26 mouse cellular contexts compared by ENCODE assay signal in the genomic region with DNA sequence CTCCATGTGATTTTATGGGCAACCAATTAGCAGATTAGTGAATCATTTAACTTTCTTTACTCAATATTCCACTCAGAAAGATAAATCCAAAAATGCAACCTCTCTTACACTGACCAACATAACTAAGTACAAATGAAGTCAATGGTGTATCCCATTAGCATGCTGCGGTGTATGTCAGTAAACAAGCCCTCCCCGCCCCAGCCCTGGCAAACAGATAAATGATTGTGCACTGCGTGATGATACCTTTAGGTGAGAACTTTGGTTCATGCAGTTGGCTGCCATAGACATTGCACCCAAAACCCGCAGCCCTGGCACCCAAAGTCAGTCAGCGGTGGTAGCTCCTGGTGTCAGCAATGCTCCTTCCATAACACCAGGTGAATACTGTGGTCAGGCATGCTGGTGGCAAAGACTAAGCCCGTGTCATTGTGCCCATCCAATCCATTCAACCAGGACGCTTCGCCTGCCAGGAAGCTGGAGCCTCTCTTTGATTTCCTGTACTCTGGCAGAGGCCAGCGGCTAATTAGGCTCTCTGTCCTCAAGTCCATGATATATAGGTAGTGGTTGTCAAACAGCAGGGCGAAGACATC. TPM values are rescaled to one million over a fixed set of nuclear protein-coding genes. Genes with fewer than 3 reads are reported as not detected.
A peak's percentile ranks its signal among the peaks of the same experiment; 100 is the strongest.
DNase-seq lines count a peak whose midpoint lies in the region; ATAC-seq and TF ChIP-seq lines count a peak whose summit lies in the region.
"Had no signal": no experiment of that assay in that cellular context is flagged by ENCODE, and none has a peak within 500 bp of the region (broad histone marks: within the 10 kb centered on the region; RNA-seq: fewer than 3 reads in every experiment).

No protein-coding gene starts in this region.

- no peak overlapping the region for H3K4me3 ChIP-seq in heart, embryonic 13.5 days
- H3K4me3 ChIP-seq in megakaryocyte, embryonic 14.5 days (replicated peaks), result peak overlapping the region; percentile 30
- H3K4me3 ChIP-seq in liver, embryonic 14.5 days (ENCODE audit: insufficient read depth in 1 of 2, low read depth in 2 of 2, low read length in 2 of 2), result peak overlapping the region in 1 of 2 experiments; percentile 16; a peak in 1 of 4 replicates
- H3K4me3 ChIP-seq in lung, postnatal 0 days (ENCODE audit: low read depth, low read length), result no peak overlapping the region
- no peak overlapping the region for H3K4me3 ChIP-seq in hindbrain, embryonic 10.5 days
- H3K4me3 ChIP-seq: forebrain, embryonic 15.5 days; limb, embryonic 12.5 days; midbrain, embryonic 15.5 days had no signal

- no peak overlapping the region for H3K27ac ChIP-seq in heart, embryonic 13.5 days (replicated peaks)
- H3K27ac ChIP-seq in liver, embryonic 14.5 days, result peak overlapping the region; percentile 91
- no peak overlapping the region for H3K27ac ChIP-seq in lung, postnatal 0 days (ENCODE audit: low read length)
- no peak overlapping the region for H3K27ac ChIP-seq in hindbrain, embryonic 10.5 days
- H3K27ac ChIP-seq: forebrain, embryonic 15.5 days; hindbrain, postnatal 0 days; limb, embryonic 12.5 days; midbrain, embryonic 15.5 days had no signal

- H3K27me3 ChIP-seq in heart, embryonic 13.5 days (replicated peaks), result no peaks in the 10 kb centered on the region
- no peaks in the 10 kb centered on the region for H3K27me3 ChIP-seq in megakaryocyte, embryonic 14.5 days (replicated peaks)
- H3K27me3 ChIP-seq in liver, embryonic 14.5 days (ENCODE audit: control insufficient read depth, insufficient read depth, low read length), result no peaks in the 10 kb centered on the region
- no peaks in the 10 kb centered on the region for H3K27me3 ChIP-seq in lung, postnatal 0 days (replicated peaks; ENCODE audit: insufficient read depth, low read length)
- H3K27me3 ChIP-seq in hindbrain, embryonic 10.5 days (ENCODE audit: insufficient read depth, poor library complexity, severe bottlenecking), result no peaks in the 10 kb centered on the region
- H3K27me3 ChIP-seq: forebrain, embryonic 15.5 days; limb, embryonic 12.5 days; midbrain, embryonic 15.5 days had no signal

- intact Hi-C loops in heart, postnatal 14 days (cut with DNase I), result no loop called here

- no peak overlapping the region for H3K9ac ChIP-seq in heart, embryonic 13.5 days
- H3K9ac ChIP-seq in liver, embryonic 14.5 days (replicated peaks), result peak overlapping the region; percentile 43
- no peak overlapping the region for H3K9ac ChIP-seq in lung, postnatal 0 days (replicated peaks; ENCODE audit: low read depth)
- H3K9ac ChIP-seq: forebrain, embryonic 15.5 days; limb, embryonic 12.5 days; lung, embryonic 14.5 days; midbrain, embryonic 15.5 days had no signal

- 0 out of 2 replicates have a peak, but pooled peaks have one; percentile 10 for TF ChIP-seq CTCF in liver, embryonic 14.5 days (IDR thresholded peaks at IDR 0.05; ENCODE audit: low read depth)
- TF ChIP-seq CTCF in lung, postnatal 0 days (IDR thresholded peaks at IDR 0.05), result no peak

- WGBS in heart, embryonic 13.5 days, result 87% methylated on average over 10 of the region's 10 CpGs
- 71% methylated on average over 10 of the region's 10 CpGs for WGBS in liver, embryonic 14.5 days (ENCODE audit: insufficient replicate concordance)
- 80% methylated on average over 10 of the region's 10 CpGs for WGBS in lung, postnatal 0 days
- WGBS in hindbrain, embryonic 10.5 days, result 94% methylated on average over 10 of the region's 10 CpGs

- H3K4me2 ChIP-seq in heart, embryonic 13.5 days, result 0 out of 2 replicates have a peak overlapping the region, but pooled peaks have one; percentile 85
- peak overlapping the region; percentile 87 for H3K4me2 ChIP-seq in liver, embryonic 14.5 days (ENCODE audit: low read depth)
- H3K4me2 ChIP-seq in lung, postnatal 0 days (replicated peaks; ENCODE audit: low read depth, low read length), result no peak overlapping the region
- H3K4me2 ChIP-seq: forebrain, embryonic 15.5 days; limb, embryonic 12.5 days; lung, embryonic 14.5 days; midbrain, embryonic 15.5 days had no signal

- no peaks in the 10 kb centered on the region for H3K9me3 ChIP-seq in heart, embryonic 13.5 days
- no peaks in the 10 kb centered on the region for H3K9me3 ChIP-seq in megakaryocyte, embryonic 14.5 days
- no peaks in the 10 kb centered on the region for H3K9me3 ChIP-seq in liver, embryonic 14.5 days (ENCODE audit: control insufficient read depth, low read length)
- no peaks in the 10 kb centered on the region for H3K9me3 ChIP-seq in lung, postnatal 0 days (ENCODE audit: low read length)
- no peaks in the 10 kb centered on the region for H3K9me3 ChIP-seq in hindbrain, embryonic 10.5 days
- H3K9me3 ChIP-seq: forebrain, embryonic 15.5 days; limb, embryonic 12.5 days; midbrain, embryonic 15.5 days had no signal

- H3K36me3 ChIP-seq in heart, embryonic 13.5 days, result peaks cover 54% of the 10 kb centered on the region
- peaks cover 58% of the 10 kb centered on the region for H3K36me3 ChIP-seq in megakaryocyte, embryonic 14.5 days (replicated peaks; ENCODE audit: low read length)
- H3K36me3 ChIP-seq in liver, embryonic 14.5 days (replicated peaks; ENCODE audit: control insufficient read depth, insufficient read depth, low read depth), result peaks cover 62% of the 10 kb centered on the region
- no peaks in the 10 kb centered on the region for H3K36me3 ChIP-seq in lung, postnatal 0 days (ENCODE audit: insufficient read depth, low read length)
- peaks cover 63% of the 10 kb centered on the region for H3K36me3 ChIP-seq in hindbrain, embryonic 10.5 days

- peaks cover 34% of the 10 kb centered on the region for H3K4me1 ChIP-seq in heart, embryonic 13.5 days
- H3K4me1 ChIP-seq in megakaryocyte, embryonic 14.5 days, result peaks cover 50% of the 10 kb centered on the region
- peaks cover 50 to 55% of the 10 kb centered on the region in 2 experiments for H3K4me1 ChIP-seq in liver, embryonic 14.5 days (replicated peaks; ENCODE audit: control insufficient read depth in 2 of 2, insufficient read depth in 2 of 2, low read length in 1 of 2)
- no peaks in the 10 kb centered on the region for H3K4me1 ChIP-seq in lung, postnatal 0 days (ENCODE audit: insufficient read depth, low read depth, low read length)
- H3K4me1 ChIP-seq in hindbrain, embryonic 10.5 days (replicated peaks), result peaks cover 16% of the 10 kb centered on the region

- TF ChIP-seq EP300 in liver, embryonic 14.5 days (IDR thresholded peaks at IDR 0.05; ENCODE audit: low read depth), result peak; percentile 9; the same call in 1 of the 2 replicates
- TF ChIP-seq EP300 in lung, postnatal 0 days (IDR thresholded peaks at IDR 0.05), result no peak

- DNase-seq in heart, postnatal 14 days, result no peak
- no peak for DNase-seq in liver, embryonic 14.5 days (ENCODE audit: low read depth in 3 of 3, low spot score in 3 of 3)
- DNase-seq in lung, postnatal 0 days (ENCODE audit: low spot score), result no peak
- DNase-seq in hindbrain, embryonic 10.5 days (ENCODE audit: low spot score), result no peak
- DNase-seq: adrenal gland, postnatal 25 days; gastrocnemius, postnatal 36 days; lung, embryonic 14.5 days; lung, postnatal 36 days; thymus, postnatal 14 days had no signal

- no peak for ATAC-seq in heart, embryonic 13.5 days (ENCODE audit: extremely low read depth, insufficient number of reproducible peaks, low FRiP score, low TSS enrichment)
- ATAC-seq in megakaryocyte, adult 5-6 weeks (ENCODE audit: poor library complexity, severe bottlenecking), result no peak
- ATAC-seq in liver, embryonic 14.5 days (ENCODE audit: insufficient read depth), result peak; percentile 32; the same call in 1 of the 2 replicates
- ATAC-seq in lung, postnatal 0 days, result no peak
- ATAC-seq: CD4-positive, CD25-positive, alpha-beta regulatory T cell, adult 4 months; forebrain, embryonic 15.5 days; hindbrain, postnatal 0 days; intestine, embryonic 16.5 days; midbrain, embryonic 15.5 days had no signal

RNA-seq across cellular contexts. Expression of a gene that starts 5.7 kb away (rescaled TPM):
- 22.9 and 27.2 TPM in 2 replicates for polyA plus RNA-seq in heart, embryonic 13.5 days (2015; fragmentation: Nextera tagmentation; extraction: Ambion mirVana)
- total RNA-seq in heart, postnatal 14 days (2021), result 10 to 100 TPM in 1 of 2 experiments, 1 to 10 TPM in 1; 9.3 to 13.1 TPM
- polyA plus RNA-seq in megakaryocyte, embryonic 14.5 days (2012; ENCODE audit: insufficient read depth, low replicate concordance), result 4.8 and 9.0 TPM in 2 replicates
- total RNA-seq in megakaryocyte, adult 5-6 weeks (2015), result 6.7 and 11.4 TPM in 2 replicates
- total RNA-seq in megakaryocyte, adult 5-6 weeks (2017), result 18.5 and 22.8 TPM in 2 replicates
- 12.3 and 15.3 TPM in 2 replicates for polyA plus RNA-seq in liver, embryonic 14.5 days (2012; rRNA removed)
- polyA plus RNA-seq in liver, embryonic 14.5 days (2014; fragmentation: Nextera tagmentation; extraction: Ambion mirVana), result 25.5 and 25.6 TPM in 2 replicates
- polyA plus RNA-seq in lung, postnatal 0 days (2015; fragmentation: Nextera tagmentation; extraction: Ambion mirVana), result 18.5 and 19.6 TPM in 2 replicates
- 31.5 and 43.0 TPM in 2 replicates for polyA plus RNA-seq in hindbrain, embryonic 10.5 days (2016; fragmentation: Nextera tagmentation; extraction: Ambion mirVana)

RNA-seq across cellular contexts. Expression of a gene that starts 20.7 kb away (rescaled TPM):
- polyA plus RNA-seq in heart, embryonic 13.5 days (2015; fragmentation: Nextera tagmentation; extraction: Ambion mirVana), result 55.0 and 66.1 TPM in 2 replicates
- 10 to 100 TPM; 60.1 to 61.1 TPM for total RNA-seq in heart, postnatal 14 days (2021)
- 2.7 and 16.3 TPM in 2 replicates for polyA plus RNA-seq in megakaryocyte, embryonic 14.5 days (2012; ENCODE audit: insufficient read depth, low replicate concordance)
- 48.9 and 56.0 TPM in 2 replicates for total RNA-seq in megakaryocyte, adult 5-6 weeks (2015)
- 66.2 TPM in 2 replicates for total RNA-seq in megakaryocyte, adult 5-6 weeks (2017)
- polyA plus RNA-seq in liver, embryonic 14.5 days (2012; rRNA removed), result 26.3 and 30.8 TPM in 2 replicates
- 38.6 and 41.7 TPM in 2 replicates for polyA plus RNA-seq in liver, embryonic 14.5 days (2014; fragmentation: Nextera tagmentation; extraction: Ambion mirVana)
- polyA plus RNA-seq in lung, postnatal 0 days (2015; fragmentation: Nextera tagmentation; extraction: Ambion mirVana), result 86.6 and 87.3 TPM in 2 replicates
- polyA plus RNA-seq in hindbrain, embryonic 10.5 days (2016; fragmentation: Nextera tagmentation; extraction: Ambion mirVana), result 65.6 and 73.6 TPM in 2 replicates

RNA-seq across cellular contexts. Expression of a gene that starts 27.4 kb away (rescaled TPM):
- polyA plus RNA-seq in heart, embryonic 13.5 days (2015; fragmentation: Nextera tagmentation; extraction: Ambion mirVana), result not detected in 2 replicates
- not detected for total RNA-seq in heart, postnatal 14 days (2021)
- polyA plus RNA-seq in megakaryocyte, embryonic 14.5 days (2012; ENCODE audit: insufficient read depth, low replicate concordance), result not detected in 2 replicates
- total RNA-seq in megakaryocyte, adult 5-6 weeks (2015), result not detected in 2 replicates
- not detected in 2 replicates for total RNA-seq in megakaryocyte, adult 5-6 weeks (2017)
- polyA plus RNA-seq in liver, embryonic 14.5 days (2012; rRNA removed), result 0.02 TPM in 1 of 2 replicates, not detected in the other
- not detected in 2 replicates for polyA plus RNA-seq in liver, embryonic 14.5 days (2014; fragmentation: Nextera tagmentation; extraction: Ambion mirVana)
- not detected in 2 replicates for polyA plus RNA-seq in lung, postnatal 0 days (2015; fragmentation: Nextera tagmentation; extraction: Ambion mirVana)
- polyA plus RNA-seq in hindbrain, embryonic 10.5 days (2016; fragmentation: Nextera tagmentation; extraction: Ambion mirVana), result not detected in 2 replicates
- total RNA-seq: adrenal gland, postnatal 25 days; gastrocnemius, postnatal 36 days; layer of hippocampus, postnatal 10 days; left cerebral cortex, adult 8-10 months had no signal
- polyA plus RNA-seq: CD4-positive, CD25-positive, alpha-beta regulatory T cell, adult 4 months; embryonic facial prominence, embryonic 14.5 days; forebrain, embryonic 15.5 days; heart, postnatal 0 days; hindbrain, embryonic 11.5 days; intestine, embryonic 16.5 days; large intestine, adult 2 months; lung, embryonic 14.5 days; midbrain, embryonic 15.5 days; neural tube, embryonic 14.5 days; stomach, embryonic 14.5 days had no signal

RNA-seq across cellular contexts. Expression of a gene that starts 33.7 kb away (rescaled TPM):
- polyA plus RNA-seq in heart, embryonic 13.5 days (2015; fragmentation: Nextera tagmentation; extraction: Ambion mirVana), result 631 and 745 TPM in 2 replicates
- total RNA-seq in heart, postnatal 14 days (2021), result 100 to 1,000 TPM; 383 to 477 TPM
- polyA plus RNA-seq in megakaryocyte, embryonic 14.5 days (2012; ENCODE audit: insufficient read depth, low replicate concordance), result 45.7 and 148 TPM in 2 replicates
- 189 and 204 TPM in 2 replicates for total RNA-seq in megakaryocyte, adult 5-6 weeks (2015)
- 538 and 554 TPM in 2 replicates for total RNA-seq in megakaryocyte, adult 5-6 weeks (2017)
- 74.0 and 253 TPM in 2 replicates for polyA plus RNA-seq in liver, embryonic 14.5 days (2012; rRNA removed)
- 461 and 479 TPM in 2 replicates for polyA plus RNA-seq in liver, embryonic 14.5 days (2014; fragmentation: Nextera tagmentation; extraction: Ambion mirVana)
- polyA plus RNA-seq in lung, postnatal 0 days (2015; fragmentation: Nextera tagmentation; extraction: Ambion mirVana), result 372 and 523 TPM in 2 replicates
- polyA plus RNA-seq in hindbrain, embryonic 10.5 days (2016; fragmentation: Nextera tagmentation; extraction: Ambion mirVana), result 614 and 918 TPM in 2 replicates

RNA-seq across cellular contexts. Expression of a gene that starts 50.4 kb away (rescaled TPM):
- polyA plus RNA-seq in heart, embryonic 13.5 days (2015; fragmentation: Nextera tagmentation; extraction: Ambion mirVana), result 55.6 and 59.5 TPM in 2 replicates
- total RNA-seq in heart, postnatal 14 days (2021), result 10 to 100 TPM; 43.8 to 45.4 TPM
- polyA plus RNA-seq in megakaryocyte, embryonic 14.5 days (2012; ENCODE audit: insufficient read depth, low replicate concordance), result 4.8 and 5.6 TPM in 2 replicates
- 35.0 and 39.1 TPM in 2 replicates for total RNA-seq in megakaryocyte, adult 5-6 weeks (2015)
- 58.9 and 59.3 TPM in 2 replicates for total RNA-seq in megakaryocyte, adult 5-6 weeks (2017)
- polyA plus RNA-seq in liver, embryonic 14.5 days (2012; rRNA removed), result 20.1 and 22.9 TPM in 2 replicates
- polyA plus RNA-seq in liver, embryonic 14.5 days (2014; fragmentation: Nextera tagmentation; extraction: Ambion mirVana), result 71.8 and 76.6 TPM in 2 replicates
- polyA plus RNA-seq in lung, postnatal 0 days (2015; fragmentation: Nextera tagmentation; extraction: Ambion mirVana), result 50.1 and 58.5 TPM in 2 replicates
- polyA plus RNA-seq in hindbrain, embryonic 10.5 days (2016; fragmentation: Nextera tagmentation; extraction: Ambion mirVana), result 90.4 and 94.0 TPM in 2 replicates
